Mouse (Mus musculus) cortical plate, adult 2 months (tissue): ENCODE measurements around the gene Gtpbp1.
A peak's percentile ranks its signal among the peaks of the same experiment; 100 is the strongest.

Experiments used
- CTCF ChIP-seq: fragments of 200-500 bp; IDR thresholded peaks from 2 replicates; pipeline ENCODE4 v1.5.1; 2011; ENCODE audit warnings: mild to moderate bottlenecking, control low read depth, low read length; ENCODE audit not compliant: insufficient read depth; ENCODE audit errors: extremely low read depth
- POLR2A ChIP-seq: fragments of 200-500 bp; IDR thresholded peaks from 2 replicates; pipeline ENCODE4 v1.6.1; 2011; ENCODE audit warnings: mild to moderate bottlenecking, low read length, control low read depth; ENCODE audit not compliant: insufficient read depth; ENCODE audit errors: extremely low read depth

DNA sequence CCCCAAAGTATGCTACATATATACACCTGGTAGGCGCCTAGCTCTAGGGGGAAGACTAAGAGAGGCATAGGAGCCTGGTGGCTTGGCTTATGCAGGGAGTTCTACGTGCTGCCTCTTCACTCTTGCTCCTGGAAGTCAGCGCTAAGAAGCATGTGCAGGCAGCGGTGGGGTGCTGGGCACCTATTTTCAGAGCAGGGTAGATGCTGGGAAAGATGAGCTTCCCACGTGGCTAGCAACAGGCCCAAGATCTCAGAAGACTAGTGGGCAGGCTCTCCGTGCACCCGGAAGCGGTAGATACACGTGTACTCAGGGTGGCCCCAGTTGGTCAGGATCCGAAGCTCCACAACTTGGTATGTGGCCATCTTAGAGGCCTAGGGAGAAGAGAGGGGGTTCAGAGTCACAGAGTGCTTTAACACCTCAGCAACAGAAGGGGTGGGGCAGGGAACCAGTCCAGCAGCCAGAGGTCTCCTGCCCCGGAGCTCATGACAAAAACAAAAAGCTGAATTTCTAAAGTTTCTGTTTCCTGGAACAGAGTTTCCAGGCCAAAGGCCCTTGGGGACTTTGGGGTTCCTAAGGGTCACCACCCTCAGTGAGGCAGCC, 34.6 kb downstream of the Gtpbp1 start:
- no peak for TF ChIP-seq CTCF
- peak; percentile 33; the same call in 1 of the 2 replicates for TF ChIP-seq POLR2A
